Mouse (Mus musculus) heart, embryonic 14.5 days (tissue): Measurements from ENCODE around the gene Camta1. TPM values are rescaled to one million over a fixed set of nuclear protein-coding genes. Genes with fewer than 3 reads are reported as not detected.
A peak's percentile ranks its signal among the peaks of the same experiment; 100 is the strongest.

Experiments used
- ATAC-seq: fragments of 200-750 bp; cut with Nextera tagmentation; 2 replicates; pipeline ENCODE4 v1.8.0; 2017; ENCODE audit warnings: low read depth, moderate TSS enrichment; ENCODE audit not compliant: insufficient number of reproducible peaks, insufficient read depth, low FRiP score
- H3K27ac ChIP-seq, 2 experiments: fragments of 200-500 bp in 1 of 2; fragments of 300-500 bp in 1 of 2; sonication (generic) in 1 of 2; replicated peaks in 1 of 2; 2 replicates each; pipeline ENCODE4 v1.5.1; 2012 to 2014; ENCODE audit warnings: low read depth in 2 of 2, low read length in 2 of 2, control low read depth in 1 of 2, mild to moderate bottlenecking in 1 of 2, mixed read lengths in 1 of 2; ENCODE audit not compliant: control insufficient read depth in 1 of 2, insufficient read depth in 1 of 2
- H3K27me3 ChIP-seq: fragments of 300-500 bp; sonication (generic); 2 replicates; pipeline ENCODE4 v1.6.1; 2014; ENCODE audit warnings: mild to moderate bottlenecking, low read length, control low read depth; ENCODE audit not compliant: control insufficient read depth, insufficient read depth
- H3K36me3 ChIP-seq: fragments of 300-500 bp; sonication (generic); 2 replicates; pipeline ENCODE4 v1.6.1; 2014; ENCODE audit warnings: mild to moderate bottlenecking, control low read depth, low read length, mixed read lengths; ENCODE audit not compliant: control insufficient read depth, insufficient read depth
- H3K4me1 ChIP-seq, 2 experiments: fragments of 200-500 bp in 1 of 2; fragments of 300-500 bp in 1 of 2; sonication (generic) in 1 of 2; 2 replicates each; pipeline ENCODE4 v1.6.1; 2012 to 2014; ENCODE audit warnings: low read length in 2 of 2, control low read depth in 1 of 2, mixed read lengths in 1 of 2; ENCODE audit not compliant: control insufficient read depth in 2 of 2, insufficient read depth in 2 of 2
- H3K4me2 ChIP-seq: fragments of 300-500 bp; sonication (generic); 2 replicates; pipeline ENCODE4 v1.6.1; 2014; ENCODE audit warnings: mild to moderate bottlenecking, low read length
- H3K4me3 ChIP-seq, 2 experiments: fragments of 200-500 bp in 1 of 2; fragments of 300-500 bp in 1 of 2; sonication (generic) in 1 of 2; 2 replicates each; pipeline ENCODE4 v1.5.1; 2012 to 2014; ENCODE audit warnings: low read length in 2 of 2, mild to moderate bottlenecking in 2 of 2, control low read depth in 1 of 2, low read depth in 1 of 2, moderate library complexity in 1 of 2; ENCODE audit not compliant: control insufficient read depth in 1 of 2, insufficient read depth in 1 of 2
- H3K9ac ChIP-seq: fragments of 300-500 bp; sonication (generic); 2 replicates; pipeline ENCODE4 v1.6.1; 2014; ENCODE audit warnings: mild to moderate bottlenecking, low read length
- H3K9me3 ChIP-seq: fragments of 300-500 bp; sonication (generic); 2 replicates; pipeline ENCODE4 v1.6.1; 2016; ENCODE audit warnings: low read length, control low read depth; ENCODE audit not compliant: control insufficient read depth
- WGBS: fragments of 180-500 bp; shearing (Covaris S2); extraction: QIAGEN DNeasy Blood & Tissue Kit; methylation state at CpG from one replicate; pipeline ENCODE4 v1.1.7; 2014; 5-methylcytosine and 5-hydroxymethylcytosine counted together
- polyA plus RNA-seq: library from polyadenylated mRNA; unstranded; fragments of >200 nt; fragmentation: Nextera tagmentation; extraction: Ambion mirVana; gene quantifications from 2 replicates; pipeline ENCODE4 v1.2.1, GENCODE M21; 2014

Camta1 gene
- polyA plus RNA-seq, 1 experiment from 2014 or later, result 150 TPM

- Histone ChIP-seq H3K9ac (no peak overlapping the region), H3K4me3 (no peak overlapping the region), H3K27ac (no peak overlapping the region), H3K27me3 (no peaks in the 10 kb centered on the region), H3K4me2 (no peak overlapping the region), H3K36me3 (no peaks in the 10 kb centered on the region), H3K4me1 (peaks cover 10 to 14% of the 10 kb centered on the region in 2 experiments), H3K9me3 (no peaks in the 10 kb centered on the region)
- WGBS, result 75% methylated on average over 8 of the region's 8 CpGs
- ATAC-seq, result no peak
Measured at GRCm38 (mm10) chr4:151709269-151709668, 152.4 kb downstream of the Camta1 start.

DNA sequence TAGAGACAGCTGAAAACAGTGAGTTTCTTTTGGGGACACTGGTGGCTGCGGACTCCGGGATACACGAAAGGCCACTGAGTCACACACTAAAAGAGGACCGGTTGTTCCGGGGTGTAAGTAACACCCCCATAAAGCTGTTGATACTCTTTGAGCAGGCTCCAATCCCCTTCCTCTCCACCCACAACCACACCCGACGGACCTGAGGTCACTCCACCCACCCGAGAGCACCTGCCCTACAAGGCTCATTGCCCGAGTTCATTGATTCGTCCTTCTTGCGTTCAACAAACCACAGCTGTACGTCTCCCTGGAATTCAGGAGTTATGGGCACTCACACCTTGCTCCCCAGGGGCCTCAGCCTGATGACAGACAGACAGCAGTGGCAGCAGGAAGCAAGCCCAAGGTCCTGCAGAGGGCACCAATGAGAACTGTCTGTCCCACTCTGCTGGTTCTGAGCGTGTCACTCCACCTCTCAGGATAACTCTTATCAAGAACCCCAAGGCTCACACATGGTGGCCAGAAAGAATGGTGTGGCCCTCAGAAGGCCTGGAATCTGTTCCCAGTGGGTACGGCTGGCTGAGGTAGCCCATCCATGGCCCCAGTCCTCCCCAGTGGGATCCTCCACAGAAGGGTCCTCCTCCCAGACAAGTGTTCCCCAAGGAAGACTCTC, 158.5 kb downstream of the Camta1 start:
- H3K27ac ChIP-seq, result no peak overlapping the region
- H3K27me3 ChIP-seq, result no peaks in the 10 kb centered on the region
- no peak overlapping the region for H3K4me3 ChIP-seq
- 63% methylated on average over 14 of the region's 14 CpGs for WGBS
- H3K9ac ChIP-seq, result no peak overlapping the region
- H3K9me3 ChIP-seq, result 0 out of 2 replicates have a peak, but pooled peaks cover 3% of the 10 kb centered on the region
- no peaks in the 10 kb centered on the region for H3K36me3 ChIP-seq
- no peak for ATAC-seq
- H3K4me2 ChIP-seq, result no peak overlapping the region
- peaks cover 7 to 11% of the 10 kb centered on the region in 2 experiments; a peak in 3 of 4 replicates for H3K4me1 ChIP-seq

GRCm38 (mm10) chr4:151702463-151702862, 159.2 kb downstream of the Camta1 start:
- Histone ChIP-seq H3K4me2 (no peak overlapping the region), H3K9me3 (0 out of 2 replicates have a peak, but pooled peaks cover 3% of the 10 kb centered on the region), H3K27ac (no peak overlapping the region), H3K36me3 (no peaks in the 10 kb centered on the region), H3K9ac (no peak overlapping the region), H3K4me3 (no peak overlapping the region), H3K27me3 (no peaks in the 10 kb centered on the region), H3K4me1 (peaks cover 7 to 11% of the 10 kb centered on the region in 2 experiments; a peak in 3 of 4 replicates)
- ATAC-seq, result no peak
- WGBS, result 65% methylated on average over 11 of the region's 11 CpGs

GRCm38 (mm10) chr4:151695984-151696383, 165.7 kb downstream of the Camta1 start:
- Histone ChIP-seq H3K4me3 (no peak overlapping the region), H3K36me3 (no peaks in the 10 kb centered on the region), H3K9me3 (peaks cover 6% of the 10 kb centered on the region; the same call in 1 of the 2 replicates), H3K4me2 (no peak overlapping the region), H3K9ac (no peak overlapping the region), H3K27me3 (no peaks in the 10 kb centered on the region), H3K27ac (no peak overlapping the region), H3K4me1 (no peaks in the 10 kb centered on the region)
- ATAC-seq, result no peak
- WGBS, result 77% methylated on average over 11 of the region's 11 CpGs

GRCm38 (mm10) chr4:151694531-151694930, 167.1 kb downstream of the Camta1 start:
- 83% methylated on average over 7 of the region's 7 CpGs for WGBS
- H3K4me2 ChIP-seq, result no peak overlapping the region
- peaks cover 6% of the 10 kb centered on the region; the same call in 1 of the 2 replicates for H3K9me3 ChIP-seq
- H3K4me3 ChIP-seq, result no peak overlapping the region
- peaks cover 0 to 2% of the 10 kb centered on the region in 2 experiments; a peak in 1 of 4 replicates for H3K4me1 ChIP-seq
- no peak overlapping the region for H3K27ac ChIP-seq
- no peaks in the 10 kb centered on the region for H3K27me3 ChIP-seq
- no peak overlapping the region for H3K9ac ChIP-seq
- no peaks in the 10 kb centered on the region for H3K36me3 ChIP-seq
- ATAC-seq, result no peak

- ATAC-seq, result no peak
- Histone ChIP-seq H3K9me3 (peaks cover 3% of the 10 kb centered on the region; the same call in 1 of the 2 replicates), H3K4me3 (no peak overlapping the region), H3K4me2 (no peak overlapping the region), H3K27me3 (no peaks in the 10 kb centered on the region), H3K36me3 (no peaks in the 10 kb centered on the region), H3K4me1 (peaks cover 0 to 2% of the 10 kb centered on the region in 2 experiments; a peak in 1 of 4 replicates), H3K27ac (no peak overlapping the region), H3K9ac (no peak overlapping the region)
- 90% methylated on average over 3 of the region's 3 CpGs for WGBS
Measured at GRCm38 (mm10) chr4:151694047-151694446, 167.6 kb downstream of the Camta1 start.

DNA sequence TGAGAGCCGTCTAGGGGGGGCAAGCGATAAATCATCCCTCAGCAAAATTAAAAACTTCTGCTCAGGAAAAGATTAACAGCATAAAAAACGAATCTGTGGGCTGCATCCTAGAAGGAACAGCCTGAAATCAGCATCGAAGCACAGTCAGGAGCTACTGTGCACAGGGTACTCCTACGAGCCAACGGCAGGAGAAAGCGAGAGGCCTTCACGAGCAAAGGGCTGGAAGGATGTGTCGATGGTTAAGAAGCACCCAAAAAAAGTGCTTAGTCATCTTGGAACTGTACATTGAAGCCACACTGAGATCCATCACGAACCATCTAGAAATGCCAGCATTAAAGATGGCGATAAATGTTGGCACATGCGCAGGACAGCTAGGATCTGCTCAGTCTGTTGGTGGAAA, 171.6 kb downstream of the Camta1 start:
- Histone ChIP-seq H3K9ac (no peak overlapping the region), H3K27ac (peak overlapping the region in 1 of 2 experiments; percentile 25; a peak in 1 of 4 replicates), H3K36me3 (no peaks in the 10 kb centered on the region), H3K27me3 (no peaks in the 10 kb centered on the region), H3K4me3 (no peak overlapping the region), H3K4me2 (no peak overlapping the region), H3K9me3 (peaks cover 3% of the 10 kb centered on the region; the same call in 1 of the 2 replicates), H3K4me1 (peaks cover 0 to 2% of the 10 kb centered on the region in 2 experiments; a peak in 1 of 4 replicates)
- ATAC-seq, result no peak
- WGBS, result 82% methylated on average over 12 of the region's 12 CpGs
